ENCODE assay signal across 13 mouse cellular contexts in genomic region chr11:88572461-88572860, GRCm38 (mm10).
DNase-seq lines count a peak whose midpoint lies in the region; ATAC-seq lines count a peak whose summit lies in the region.
"Had no signal": no experiment of that assay in that cellular context is flagged by ENCODE, and none has a peak within 500 bp of the region (broad histone marks: within the 10 kb centered on the region; RNA-seq: fewer than 3 reads in every experiment).

No protein-coding gene starts in this region.

- WGBS in midbrain, embryonic 13.5 days, result 72% methylated on average over 11 of the region's 11 CpGs
- WGBS in midbrain, embryonic 11.5 days, result 90% methylated on average over 11 of the region's 11 CpGs

- H3K36me3 ChIP-seq in midbrain, embryonic 13.5 days, result no peaks in the 10 kb centered on the region
- H3K36me3 ChIP-seq in midbrain, embryonic 11.5 days (ENCODE audit: control insufficient read depth, insufficient read depth, low read length), result 0 out of 2 replicates have a peak, but pooled peaks cover 2% of the 10 kb centered on the region

- H3K4me1 ChIP-seq in midbrain, embryonic 13.5 days (replicated peaks), result peaks cover 86% of the 10 kb centered on the region
- H3K4me1 ChIP-seq in midbrain, embryonic 11.5 days (ENCODE audit: control insufficient read depth, insufficient read depth, low read length), result peaks cover 38% of the 10 kb centered on the region

- H3K27me3 ChIP-seq in midbrain, embryonic 13.5 days, result no peaks in the 10 kb centered on the region
- no peaks in the 10 kb centered on the region for H3K27me3 ChIP-seq in midbrain, embryonic 11.5 days (ENCODE audit: control insufficient read depth, insufficient read depth, low read length)

- no peak for ATAC-seq in midbrain, embryonic 13.5 days
- ATAC-seq in midbrain, embryonic 11.5 days (ENCODE audit: low FRiP score), result no peak
- ATAC-seq in megakaryocyte-erythroid progenitor cell, adult 5-6 weeks (replicated peaks; ENCODE audit: low FRiP score, low TSS enrichment, poor library complexity, severe bottlenecking), result peak; percentile 83
- ATAC-seq: intestine, embryonic 16.5 days had no signal

- peak overlapping the region; percentile 57 for H3K27ac ChIP-seq in midbrain, embryonic 13.5 days
- H3K27ac ChIP-seq in midbrain, embryonic 11.5 days (ENCODE audit: low read depth, low read length), result no peak overlapping the region
- H3K27ac ChIP-seq: liver, embryonic 14.5 days had no signal

- peak; percentile 43 for DNase-seq in embryo, embryonic 10 days (ENCODE audit: low spot score)
- DNase-seq in embryo, embryonic 11 days, result no peak
- DNase-seq in midbrain, embryonic 11.5 days (ENCODE audit: low spot score, missing footprints), result no peak
- no peak for DNase-seq in gastrocnemius, postnatal 36 days
- DNase-seq in adrenal gland, postnatal 25 days, result no peak
- no peak for DNase-seq in cerebellum, postnatal 14 days
- DNase-seq: adrenal gland, postnatal 36 days; kidney, postnatal 36 days; right cerebral cortex, postnatal 14 days had no signal

- intact Hi-C loops in gastrocnemius, postnatal 36 days (cut with DNase I), result no loop called here

- H3K9me3 ChIP-seq in midbrain, embryonic 13.5 days, result no peaks in the 10 kb centered on the region
- no peaks in the 10 kb centered on the region for H3K9me3 ChIP-seq in midbrain, embryonic 11.5 days (ENCODE audit: control insufficient read depth, low read length)

- H3K4me2 ChIP-seq in midbrain, embryonic 13.5 days (replicated peaks), result no peak overlapping the region
- no peak overlapping the region for H3K4me2 ChIP-seq in midbrain, embryonic 11.5 days

- no peak overlapping the region for H3K4me3 ChIP-seq in midbrain, embryonic 13.5 days (replicated peaks)
- H3K4me3 ChIP-seq in midbrain, embryonic 11.5 days (ENCODE audit: low read depth, low read length), result no peak overlapping the region

- H3K9ac ChIP-seq in midbrain, embryonic 13.5 days (replicated peaks), result no peak overlapping the region
- H3K9ac ChIP-seq in midbrain, embryonic 11.5 days (ENCODE audit: low read length), result no peak overlapping the region
- H3K9ac ChIP-seq: liver, embryonic 14.5 days had no signal
